Mouse (Mus musculus) lung, postnatal 10 days (tissue): Measurements from ENCODE around the gene Hoxc11.
A peak's percentile ranks its signal among the peaks of the same experiment; 100 is the strongest.

ENCODE experiments used
- DNase-seq: peaks from one replicate; pipeline ENCODE4 v3.0.0; 2021

Hoxc11 gene

DNA sequence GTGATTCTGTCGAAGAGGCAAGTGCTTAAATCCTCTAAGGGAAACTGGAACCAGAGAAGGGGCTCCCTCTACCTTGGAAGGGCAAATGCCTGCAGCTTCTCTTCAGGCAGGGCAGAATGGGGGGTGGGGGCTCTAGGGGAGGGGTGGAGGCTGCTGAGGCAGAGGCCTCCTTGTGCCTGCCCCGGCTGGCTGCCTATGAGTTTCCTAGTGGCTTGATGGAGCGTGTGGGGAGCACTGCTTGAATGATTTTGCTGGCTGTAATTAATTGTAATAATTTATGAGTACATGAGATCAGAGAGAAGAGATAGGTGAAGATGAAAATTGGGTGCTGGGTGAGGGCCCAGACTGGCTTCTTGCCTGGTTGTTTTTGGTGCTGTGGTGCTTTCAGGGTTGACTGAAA is 30.7 kb downstream of the Hoxc11 start:
- no peak for DNase-seq

- peak; percentile 95 for DNase-seq
Measured at GRCm38 (mm10) chr15:102987124-102987833, 33.1 kb downstream of the Hoxc11 start.

GRCm38 (mm10) chr15:102988078-102988477 is 33.9 kb downstream of the Hoxc11 start:
- no peak for DNase-seq

GRCm38 (mm10) chr15:102990461-102991397 is 36.5 kb downstream of the Hoxc11 start, which contains the start of gene Hoxc8:
Hoxc8 (plus strand) TSS chr15:102990607.
- no peak for DNase-seq

GRCm38 (mm10) chr15:102991782-102992181 is 37.6 kb downstream of the Hoxc11 start:
- DNase-seq = no peak

DNA sequence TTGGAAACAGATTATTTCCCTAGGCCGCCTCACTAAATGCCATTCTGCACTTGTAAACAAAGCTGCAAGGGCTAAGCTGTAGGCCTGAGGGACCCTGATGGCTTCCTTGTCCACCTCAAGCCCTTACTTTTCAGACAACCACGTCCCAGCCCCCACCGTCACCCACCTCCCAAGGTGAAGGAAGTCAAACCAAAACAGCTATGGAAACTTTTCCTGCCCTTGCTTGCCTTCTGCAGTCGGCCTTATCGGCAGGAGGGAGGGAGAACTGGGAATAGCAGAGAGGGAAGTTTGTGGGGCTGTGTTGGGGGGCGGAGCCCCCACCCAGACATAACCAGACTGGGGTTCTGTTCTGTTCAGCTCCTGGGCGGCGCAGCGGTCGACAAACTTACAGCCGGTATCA is 38.0 kb downstream of the Hoxc11 start:
- DNase-seq = no peak

GRCm38 (mm10) chr15:102992863-102993262 is 38.6 kb downstream of the Hoxc11 start:
- no peak for DNase-seq

DNA sequence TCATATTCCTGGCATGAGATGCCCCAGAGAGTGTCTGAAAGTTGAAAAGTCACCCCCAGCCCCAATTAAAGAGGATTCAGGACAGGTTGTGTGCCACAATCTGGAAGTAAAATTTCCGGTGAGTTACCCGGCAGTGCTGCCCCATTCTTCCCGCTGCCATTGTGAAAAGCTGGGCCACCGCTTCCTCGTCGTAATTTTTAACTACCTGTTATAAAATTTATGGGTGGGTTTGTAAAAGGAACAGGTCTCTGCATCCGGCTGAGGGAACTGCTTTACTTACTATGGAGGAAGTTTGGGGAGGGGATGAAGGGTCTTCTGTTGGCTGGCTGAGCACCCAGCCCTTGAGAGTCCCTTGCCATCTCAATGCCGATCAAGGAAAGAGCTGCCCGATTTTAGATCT is 42.3 kb downstream of the Hoxc11 start:
- no peak for DNase-seq

DNA sequence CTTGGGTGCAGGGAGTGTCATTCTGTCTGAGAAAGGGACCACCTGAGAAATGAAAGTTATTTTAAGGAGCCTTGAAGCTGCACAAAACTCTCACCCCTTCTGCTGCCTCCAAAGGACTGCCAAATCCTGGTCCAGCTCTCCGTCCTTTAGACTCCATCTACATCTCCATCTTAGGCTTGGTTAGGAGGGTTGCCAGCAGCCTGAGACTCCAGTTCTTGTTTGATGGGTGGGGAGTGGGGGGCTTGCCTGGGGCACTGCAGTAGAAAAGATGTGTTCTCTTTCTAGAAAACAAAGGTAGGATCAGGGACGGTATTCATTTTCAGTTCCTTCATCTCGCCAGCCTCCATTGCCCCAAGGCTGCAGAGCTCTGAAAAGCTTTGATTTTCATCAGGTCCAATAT is 43.2 kb downstream of the Hoxc11 start:
- DNase-seq = no peak

DNA sequence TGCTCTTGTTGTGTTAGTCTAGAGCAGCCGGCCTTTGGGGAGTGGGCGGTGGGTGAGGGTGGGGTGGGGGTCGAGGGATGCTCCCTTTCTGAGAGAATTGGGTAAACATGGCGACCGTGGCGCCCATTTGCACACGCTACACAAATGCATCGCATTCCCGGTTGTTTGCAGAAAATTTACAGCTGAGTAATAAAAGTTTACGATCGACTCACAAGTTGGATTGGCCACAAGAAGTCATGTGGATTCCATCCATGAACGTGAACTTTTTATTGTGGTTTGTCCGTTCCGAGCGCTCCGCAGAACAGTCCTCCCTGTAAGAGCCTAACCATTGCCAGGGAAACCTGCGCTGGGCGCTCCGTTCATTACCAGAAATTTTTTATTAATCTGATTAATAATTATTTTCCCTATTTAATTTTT is 43.7 kb downstream of the Hoxc11 start, which contains the start of gene Hoxc6:
Hoxc6 (plus strand) TSS at position 319 of the 417 bp plus-strand sequence.
- DNase-seq = no peak

DNA sequence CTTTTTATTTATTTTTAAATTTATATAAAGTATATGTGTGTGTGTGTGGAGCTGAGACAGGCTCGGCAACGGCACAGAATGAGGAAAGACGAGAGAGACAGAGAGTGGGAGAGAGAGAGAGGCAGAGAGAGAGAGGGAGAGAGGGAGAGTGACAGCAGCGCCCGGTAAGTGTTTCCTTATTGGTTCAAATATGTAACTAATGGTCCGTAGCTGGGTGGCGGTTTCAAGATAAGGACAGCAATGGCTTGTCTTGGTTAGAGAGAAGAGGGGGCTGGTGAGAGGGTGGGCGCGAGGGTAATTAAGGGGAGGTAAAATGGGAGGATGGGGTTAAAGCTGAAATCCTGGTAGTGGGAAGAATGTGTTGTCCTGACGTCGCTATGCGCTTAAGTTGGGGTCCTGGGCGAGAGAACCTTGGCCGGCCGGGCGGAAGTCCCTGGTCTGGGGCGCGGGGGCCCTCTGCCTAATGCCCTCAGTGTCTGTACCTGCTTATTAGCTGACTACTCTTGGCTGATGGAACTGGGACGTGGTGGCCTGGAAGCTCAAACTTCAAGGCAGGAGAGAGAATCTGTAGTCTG is 44.5 kb downstream of the Hoxc11 start:
- DNase-seq = no peak

DNA sequence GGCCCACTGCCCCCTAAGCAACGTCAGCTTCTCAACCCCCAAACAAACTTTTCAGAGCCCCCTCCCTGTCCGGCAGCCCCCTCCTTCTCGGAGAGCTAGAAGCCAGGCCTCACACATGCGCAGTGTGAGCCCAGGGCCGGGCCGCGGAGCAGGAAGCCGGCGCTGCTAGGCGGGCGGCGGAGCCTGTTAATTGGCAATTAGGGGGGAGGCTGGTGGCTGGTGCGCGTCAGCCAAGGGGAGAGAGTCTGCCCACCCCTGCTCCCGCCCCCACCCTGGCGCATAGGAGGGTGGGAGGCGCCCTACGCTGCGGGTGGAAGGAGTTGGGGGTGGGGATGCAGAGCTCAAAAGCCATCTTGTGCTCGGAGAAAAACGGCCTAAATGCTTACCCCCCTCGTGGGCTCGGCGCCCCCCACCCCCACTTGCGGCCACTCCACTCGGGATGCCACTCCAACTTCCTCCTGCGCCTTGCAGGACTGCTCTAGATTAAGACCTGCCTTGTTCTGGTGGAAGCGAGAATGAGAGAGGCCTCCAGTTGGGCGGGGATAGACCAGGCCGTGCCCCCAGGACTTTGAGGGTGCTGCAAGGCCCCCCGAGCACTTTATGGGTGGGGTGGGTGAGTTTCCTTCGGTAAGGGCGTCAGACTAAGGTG is 45.1 kb downstream of the Hoxc11 start:
- DNase-seq = peak; percentile 44

- DNase-seq = no peak
Measured at GRCm38 (mm10) chr15:102999955-103000354, 45.7 kb downstream of the Hoxc11 start.

DNA sequence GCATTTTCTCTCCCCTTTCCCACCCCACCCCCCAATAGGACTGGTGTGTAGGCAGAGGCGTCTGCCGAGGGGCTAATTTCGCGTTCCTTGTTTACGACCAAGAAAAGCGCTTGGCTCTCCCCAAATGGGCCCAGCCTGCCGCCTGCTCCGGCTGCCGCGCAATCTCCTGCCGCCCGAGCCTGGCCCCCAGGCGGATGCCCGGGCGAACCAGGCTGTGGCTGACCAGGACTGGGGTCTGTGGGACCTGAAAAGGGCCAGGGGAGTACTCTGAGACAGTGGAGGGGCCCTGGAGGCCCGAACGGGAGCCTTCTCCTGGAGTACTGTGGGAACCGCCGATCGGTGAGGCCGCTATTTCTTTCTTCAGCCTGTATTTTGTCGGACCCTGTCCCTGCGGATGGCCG is 46.3 kb downstream of the Hoxc11 start:
- no peak for DNase-seq

DNA sequence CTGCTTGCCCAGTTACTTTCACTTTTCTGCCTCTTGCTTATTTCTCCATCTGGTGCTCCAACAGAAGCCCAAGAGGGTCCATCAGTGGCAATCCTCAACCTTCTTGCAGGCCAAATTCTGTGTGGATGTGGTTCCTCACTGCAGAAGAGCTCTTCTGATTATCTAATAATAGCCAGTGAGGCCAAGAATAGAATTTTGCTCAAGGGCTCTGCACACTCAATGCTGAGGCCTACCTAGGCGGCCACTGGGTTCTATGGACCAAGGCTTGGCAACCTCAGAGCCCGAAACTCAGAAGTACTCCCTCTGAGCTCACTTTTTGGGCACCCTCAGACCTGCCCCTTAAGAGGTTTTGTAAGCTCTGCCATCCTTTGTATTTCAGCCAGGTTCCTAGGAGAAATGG is 47.1 kb downstream of the Hoxc11 start:
- no peak for DNase-seq

DNA sequence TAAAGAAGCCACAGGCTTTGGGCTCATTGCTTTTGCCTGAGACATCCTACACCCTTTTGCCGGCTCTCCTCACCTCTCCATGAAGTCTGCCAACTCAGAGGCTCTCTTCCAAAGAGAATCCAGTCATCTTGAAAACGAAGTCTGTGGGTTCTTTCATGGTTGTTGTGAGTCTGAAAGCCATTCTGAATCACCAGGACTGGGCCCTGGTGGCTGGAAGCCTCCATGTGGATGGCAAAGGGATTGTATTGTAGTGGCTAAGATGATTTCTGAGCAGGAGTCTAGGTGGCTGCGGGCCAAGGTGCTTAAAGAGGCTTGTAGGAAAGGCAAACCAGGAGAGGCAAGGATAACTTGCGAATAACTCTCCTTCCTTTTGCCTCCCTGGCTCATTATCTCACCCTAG is 47.9 kb downstream of the Hoxc11 start:
- DNase-seq = no peak

- no peak for DNase-seq
Measured at GRCm38 (mm10) chr15:103002821-103003448, 48.7 kb downstream of the Hoxc11 start.

GRCm38 (mm10) chr15:103005308-103005707 is 51.1 kb downstream of the Hoxc11 start:
- no peak for DNase-seq

GRCm38 (mm10) chr15:103005797-103006196 is 51.6 kb downstream of the Hoxc11 start:
- DNase-seq = no peak

GRCm38 (mm10) chr15:103006326-103006725 is 52.1 kb downstream of the Hoxc11 start:
- no peak for DNase-seq
